Mouse (Mus musculus) forebrain, embryonic 14.5 days (tissue): ENCODE results near the gene Vwf. TPM values are rescaled to one million over a fixed set of nuclear protein-coding genes. Genes with fewer than 3 reads are reported as not detected.

Experiments used
- ATAC-seq: fragments of 200-750 bp; cut with Nextera tagmentation; 2 replicates; pipeline ENCODE4 v1.8.0; 2017; ENCODE audit warnings: mild to moderate bottlenecking, moderate library complexity
- DNase-seq: peaks from one replicate; pipeline ENCODE4 v3.0.0-alpha.2; 2015; ENCODE audit warnings: low spot score
- H3K27ac ChIP-seq: fragments of 300-500 bp; sonication (generic); 2 replicates; pipeline ENCODE4 v1.5.1; 2014; ENCODE audit warnings: low read depth, mild to moderate bottlenecking, control low read depth, low read length, moderate library complexity
- H3K27me3 ChIP-seq: fragments of 300-500 bp; sonication (generic); replicated peaks from 2 replicates; pipeline ENCODE4 v1.6.1; 2014; ENCODE audit warnings: low read length, control low read depth, mixed read lengths; ENCODE audit not compliant: control insufficient read depth, insufficient read depth
- H3K36me3 ChIP-seq: fragments of 300-500 bp; sonication (generic); 2 replicates; pipeline ENCODE4 v1.6.1; 2014; ENCODE audit warnings: low read length, control low read depth; ENCODE audit not compliant: control insufficient read depth, insufficient read depth
- H3K4me1 ChIP-seq: fragments of 300-500 bp; sonication (generic); 2 replicates; pipeline ENCODE4 v1.6.1; 2014; ENCODE audit warnings: antibody characterized with exemption, low read length, control low read depth; ENCODE audit not compliant: control insufficient read depth, insufficient read depth
- H3K4me2 ChIP-seq: fragments of 300-500 bp; sonication (generic); 2 replicates; pipeline ENCODE4 v1.6.1; 2014; ENCODE audit warnings: mild to moderate bottlenecking, control low read depth, low read length
- H3K4me3 ChIP-seq: fragments of 300-500 bp; sonication (generic); 2 replicates; pipeline ENCODE4 v1.5.1; 2014; ENCODE audit warnings: low read depth, low read length, control low read depth
- H3K9ac ChIP-seq: fragments of 300-500 bp; sonication (generic); 2 replicates; pipeline ENCODE4 v1.6.1; 2014; ENCODE audit warnings: mild to moderate bottlenecking, low read length, control low read depth, moderate library complexity
- H3K9me3 ChIP-seq: fragments of 300-500 bp; sonication (generic); replicated peaks from 2 replicates; pipeline ENCODE4 v1.6.1; 2016; ENCODE audit warnings: low read length, control low read depth, mixed read lengths; ENCODE audit not compliant: control insufficient read depth
- WGBS: fragments of 180-500 bp; shearing (Covaris S2); extraction: QIAGEN DNeasy Blood & Tissue Kit; methylation state at CpG from one replicate; pipeline ENCODE4 v1.1.7; 2014; 5-methylcytosine and 5-hydroxymethylcytosine counted together
- polyA plus RNA-seq: library from polyadenylated mRNA; unstranded; fragments of >200 nt; fragmentation: Nextera tagmentation; extraction: Ambion mirVana; gene quantifications from 2 replicates; pipeline ENCODE4 v1.2.1, GENCODE M21; 2014

Vwf gene
- polyA plus RNA-seq, 1 experiment from 2014 or later, result 8.8 TPM

DNA sequence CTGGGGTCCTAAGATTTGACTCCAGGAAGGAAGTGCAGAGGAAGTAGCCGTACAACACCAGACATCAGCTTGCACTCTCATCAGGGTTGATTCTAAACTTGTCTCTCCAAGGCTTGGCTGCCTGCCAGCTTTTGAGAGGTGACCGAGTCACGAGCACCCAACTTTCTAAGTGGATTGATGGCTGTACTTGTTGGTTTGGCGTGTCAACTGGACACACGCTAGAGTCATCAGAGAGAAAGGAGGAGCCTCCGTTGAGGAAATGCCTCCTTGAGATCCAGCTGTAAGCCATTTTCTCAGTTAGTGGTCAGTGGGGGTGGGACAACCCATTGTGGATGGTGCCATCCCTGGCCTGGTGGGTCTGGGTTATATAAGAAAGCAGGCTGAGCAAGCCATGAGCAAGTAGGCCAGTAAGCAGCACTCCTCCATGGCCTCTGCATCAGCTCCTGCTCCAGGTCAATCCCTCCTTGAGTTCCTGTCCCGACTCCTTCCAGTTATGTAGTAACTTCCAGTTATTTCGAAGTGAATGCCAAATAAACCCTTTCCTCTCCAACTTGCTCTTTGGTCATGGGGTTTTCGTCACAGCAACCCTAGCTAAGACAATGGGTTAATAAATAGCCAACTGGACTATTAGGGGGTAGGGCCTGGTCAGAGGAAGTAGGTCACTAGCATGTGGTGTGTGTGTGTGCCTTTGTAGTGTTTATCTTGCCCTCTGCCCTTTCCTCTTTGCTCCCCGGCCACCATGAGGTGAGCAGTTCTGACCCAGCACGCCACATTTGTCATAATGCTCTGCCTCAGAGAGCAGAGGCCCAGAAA is 30.9 kb upstream of the Vwf start:
- no peak overlapping the region for H3K4me3 ChIP-seq
- H3K9me3 ChIP-seq, result no peaks in the 10 kb centered on the region
- WGBS, result 85% methylated on average over 11 of the region's 11 CpGs
- H3K4me1 ChIP-seq, result no peaks in the 10 kb centered on the region
- no peaks in the 10 kb centered on the region for H3K27me3 ChIP-seq
- no peaks in the 10 kb centered on the region for H3K36me3 ChIP-seq
- H3K4me2 ChIP-seq, result no peak overlapping the region
- peak; percentile 31 for DNase-seq
- H3K9ac ChIP-seq, result no peak overlapping the region
- no peak for ATAC-seq
- no peak overlapping the region for H3K27ac ChIP-seq

DNA sequence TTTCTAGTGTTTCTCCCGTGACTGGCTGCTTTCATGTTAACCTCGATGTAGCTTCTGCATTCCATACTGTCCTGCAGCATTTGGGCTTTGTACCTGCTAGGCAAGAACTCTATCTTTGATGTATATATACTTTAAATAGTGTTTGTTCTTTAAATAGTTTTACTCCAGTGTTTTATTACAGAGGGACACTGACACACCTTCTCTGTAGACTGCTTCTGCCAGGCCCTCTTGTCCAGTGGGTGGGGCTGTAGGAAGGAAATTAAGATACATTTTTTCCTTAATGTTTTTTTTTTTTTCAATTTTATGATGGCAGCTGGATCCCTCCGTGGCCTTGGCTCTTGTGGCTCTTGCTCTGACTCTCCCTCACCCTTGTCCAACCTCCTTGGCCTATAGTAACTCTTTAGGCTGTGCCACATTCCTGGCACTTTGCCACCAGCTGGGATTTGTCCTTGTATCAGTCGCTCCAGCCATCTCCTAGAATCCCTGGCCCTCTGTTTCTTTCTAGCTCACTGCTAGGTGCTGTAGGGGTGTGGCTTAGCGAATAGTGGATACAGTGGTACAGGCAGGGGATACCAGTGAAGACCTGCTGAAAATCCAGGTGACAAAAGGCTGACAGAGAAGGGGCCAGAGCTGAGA is 24.9 kb upstream of the Vwf start:
- ATAC-seq (no peak), DNase-seq (no peak)
- H3K4me2 ChIP-seq, result no peak overlapping the region
- no peaks in the 10 kb centered on the region for H3K27me3 ChIP-seq
- no peak overlapping the region for H3K4me3 ChIP-seq
- H3K9ac ChIP-seq, result no peak overlapping the region
- H3K36me3 ChIP-seq, result no peaks in the 10 kb centered on the region
- WGBS, result 63% methylated on average over 5 of the region's 5 CpGs
- H3K27ac ChIP-seq, result no peak overlapping the region
- H3K9me3 ChIP-seq, result no peaks in the 10 kb centered on the region
- H3K4me1 ChIP-seq, result no peaks in the 10 kb centered on the region

DNA sequence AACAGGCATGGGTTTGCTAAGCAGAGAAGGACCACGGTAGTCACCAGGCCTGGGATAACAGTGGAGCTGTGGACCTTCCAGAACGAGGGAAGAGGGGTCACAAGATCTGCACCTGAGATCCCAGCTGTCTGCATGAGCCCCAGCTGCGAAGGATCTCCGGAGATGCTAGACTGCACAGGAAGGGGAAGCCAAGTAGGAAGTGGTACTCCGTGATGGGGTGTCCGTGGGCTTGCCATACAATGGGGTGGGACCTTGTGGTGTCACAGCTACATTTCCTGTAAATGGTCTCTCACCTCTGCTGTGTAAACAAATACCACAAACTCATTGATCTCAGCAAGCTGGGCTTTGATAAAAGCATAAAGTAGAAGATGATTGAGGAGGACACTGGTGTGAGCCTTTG is 22.5 kb upstream of the Vwf start:
- H3K4me2 ChIP-seq, result no peak overlapping the region

DNA sequence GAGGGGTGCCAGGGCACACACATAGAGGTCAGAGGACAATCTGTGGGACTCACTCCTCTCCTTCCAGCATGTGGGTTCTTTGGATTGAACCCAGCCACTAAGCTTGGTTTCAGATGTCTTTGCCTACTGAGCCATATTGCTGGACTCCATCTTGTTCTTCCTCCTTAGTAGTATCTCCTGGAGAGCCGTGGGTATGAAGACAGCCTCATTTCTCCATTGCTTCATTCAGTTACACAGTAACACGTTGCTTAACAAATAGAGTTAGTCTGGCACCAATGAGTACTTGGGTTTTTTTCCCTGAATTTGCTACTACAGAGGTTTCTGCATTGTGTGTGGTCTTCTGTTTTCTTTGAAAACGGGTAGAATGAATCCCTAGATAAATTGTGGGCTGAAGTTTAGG is 20.5 kb upstream of the Vwf start:
- Histone ChIP-seq H3K4me2 (no peak overlapping the region), H3K4me1 (no peaks in the 10 kb centered on the region), H3K27ac (no peak overlapping the region), H3K9me3 (no peaks in the 10 kb centered on the region), H3K9ac (no peak overlapping the region), H3K27me3 (no peaks in the 10 kb centered on the region), H3K36me3 (no peaks in the 10 kb centered on the region), H3K4me3 (no peak overlapping the region)
- 71% methylated on average over 3 of the region's 3 CpGs for WGBS
- DNase-seq (no peak), ATAC-seq (no peak)

More for the DNA sequence above, 22.5 kb upstream of the Vwf start:
- H3K4me1 ChIP-seq, result no peaks in the 10 kb centered on the region
- 92% methylated on average over 6 of the region's 6 CpGs for WGBS
- H3K27me3 ChIP-seq, result no peaks in the 10 kb centered on the region
- no peak overlapping the region for H3K9ac ChIP-seq
- no peaks in the 10 kb centered on the region for H3K36me3 ChIP-seq
- no peak overlapping the region for H3K4me3 ChIP-seq
- no peak for DNase-seq
- H3K9me3 ChIP-seq, result no peaks in the 10 kb centered on the region
- no peak overlapping the region for H3K27ac ChIP-seq
- no peak for ATAC-seq

DNA sequence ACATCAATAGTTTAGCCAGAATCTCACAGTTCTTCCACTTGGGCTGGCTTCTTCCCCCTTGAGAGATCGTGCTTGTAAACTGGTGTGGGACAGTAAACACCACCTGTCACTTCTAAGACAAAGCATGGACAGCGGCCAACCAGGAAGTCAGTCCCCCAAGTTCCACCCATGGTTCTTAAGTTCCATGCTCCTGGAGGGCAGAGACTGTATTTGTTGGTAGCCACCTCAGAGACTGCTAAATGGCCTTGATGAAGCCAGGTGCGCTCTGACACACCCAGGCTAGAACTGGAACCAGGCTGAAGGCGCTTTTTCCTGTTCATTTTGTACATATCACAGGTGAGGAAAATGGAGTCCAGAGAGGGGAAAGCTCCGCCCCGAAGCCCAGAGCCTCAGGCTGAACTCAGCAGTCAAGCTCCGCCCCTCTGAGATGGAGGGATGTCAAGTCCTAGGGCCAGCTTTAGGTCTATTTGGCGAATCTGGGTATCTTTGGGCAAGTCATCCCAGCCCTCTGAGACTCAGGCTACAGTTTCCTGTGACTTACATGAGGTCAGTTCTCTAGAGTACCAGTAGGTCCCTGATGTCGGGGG is 17.9 kb upstream of the Vwf start:
- no peaks in the 10 kb centered on the region for H3K9me3 ChIP-seq
- no peak overlapping the region for H3K4me3 ChIP-seq
- H3K27ac ChIP-seq, result no peak overlapping the region
- no peak overlapping the region for H3K4me2 ChIP-seq
- H3K27me3 ChIP-seq, result no peaks in the 10 kb centered on the region
- H3K36me3 ChIP-seq, result no peaks in the 10 kb centered on the region
- ATAC-seq (no peak), DNase-seq (no peak)
- 86% methylated on average over 9 of the region's 9 CpGs for WGBS
- H3K4me1 ChIP-seq, result no peaks in the 10 kb centered on the region
- H3K9ac ChIP-seq, result no peak overlapping the region

DNA sequence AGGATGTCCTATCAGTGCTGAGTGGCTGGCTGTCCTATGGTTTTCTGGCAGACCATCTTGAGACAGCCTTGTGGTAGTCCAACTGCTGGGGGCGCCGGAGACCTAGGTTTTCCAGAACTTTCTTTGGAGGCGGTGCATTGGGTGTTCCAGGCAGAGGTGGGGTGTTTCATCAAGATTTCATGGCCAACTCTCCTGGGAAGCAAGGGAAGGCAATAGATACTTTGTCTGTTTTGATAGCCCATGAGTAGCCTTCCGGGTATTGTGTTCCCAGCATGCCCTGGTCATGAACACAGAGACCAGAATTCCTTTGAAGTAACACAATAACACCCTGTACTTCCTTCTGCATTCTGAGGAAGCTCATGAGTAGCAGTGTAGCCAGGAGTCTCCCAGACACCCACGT is 17.1 kb upstream of the Vwf start:
- ATAC-seq (no peak), DNase-seq (no peak)
- H3K9me3 ChIP-seq, result no peaks in the 10 kb centered on the region
- H3K4me1 ChIP-seq, result no peaks in the 10 kb centered on the region
- WGBS, result 80% methylated on average over 5 of the region's 5 CpGs
- no peak overlapping the region for H3K9ac ChIP-seq
- H3K4me3 ChIP-seq, result no peak overlapping the region
- H3K36me3 ChIP-seq, result no peaks in the 10 kb centered on the region
- H3K4me2 ChIP-seq, result no peak overlapping the region
- H3K27me3 ChIP-seq, result no peaks in the 10 kb centered on the region
- no peak overlapping the region for H3K27ac ChIP-seq

DNA sequence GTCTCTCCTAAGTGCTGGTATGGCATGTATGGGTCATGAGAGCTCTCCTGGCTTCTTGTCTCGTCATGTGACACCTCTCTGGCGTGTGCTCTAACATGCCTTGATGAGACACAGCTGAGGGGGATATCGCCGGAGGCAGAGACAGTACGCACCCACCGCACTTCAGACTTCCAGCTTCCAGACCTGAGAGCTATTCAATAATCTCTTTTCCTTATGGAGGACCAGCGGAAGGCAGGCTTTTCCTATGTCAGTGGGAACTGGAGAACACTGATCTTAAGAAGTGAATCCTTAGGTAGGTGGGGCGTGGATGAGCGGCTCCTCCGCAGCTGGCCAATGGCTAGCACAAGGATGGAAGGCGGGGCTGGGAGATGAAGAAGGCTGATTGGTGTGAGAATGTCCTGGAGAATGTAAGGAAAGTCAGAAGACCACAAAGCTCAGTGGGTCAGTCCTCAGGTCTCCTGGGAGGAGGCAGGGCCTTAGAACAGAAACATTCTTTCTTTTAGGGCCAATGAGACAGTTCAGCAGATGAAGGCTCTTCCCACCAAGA is 13.4 kb upstream of the Vwf start:
- Histone ChIP-seq H3K4me3 (no peak overlapping the region), H3K4me1 (no peaks in the 10 kb centered on the region), H3K9me3 (no peaks in the 10 kb centered on the region), H3K4me2 (no peak overlapping the region), H3K27ac (no peak overlapping the region), H3K36me3 (no peaks in the 10 kb centered on the region), H3K9ac (no peak overlapping the region), H3K27me3 (no peaks in the 10 kb centered on the region)
- ATAC-seq (no peak), DNase-seq (no peak)
- 87% methylated on average over 11 of the region's 11 CpGs for WGBS

DNA sequence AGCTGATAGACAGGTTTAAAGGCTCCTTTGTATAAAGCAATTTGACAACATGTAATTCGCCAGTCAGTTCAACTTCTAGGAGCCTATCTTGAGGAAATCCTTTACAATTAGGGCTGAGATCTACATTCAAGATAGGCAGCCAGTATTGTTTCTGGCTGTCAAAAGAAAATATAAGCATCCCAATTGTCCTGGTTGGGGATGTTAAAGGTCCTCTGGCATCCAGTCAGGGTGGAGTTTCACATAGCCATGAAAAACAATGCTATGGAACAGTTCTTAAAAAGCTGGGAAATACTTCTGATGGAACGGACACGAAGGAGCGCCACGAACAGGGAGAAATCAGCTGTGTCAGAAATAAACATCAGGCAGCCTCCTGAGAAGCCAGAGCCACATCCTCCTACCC is 11.6 kb upstream of the Vwf start:
- 81% methylated on average over 5 of the region's 5 CpGs for WGBS
- H3K27me3 ChIP-seq, result no peaks in the 10 kb centered on the region
- no peak overlapping the region for H3K4me2 ChIP-seq
- DNase-seq (no peak), ATAC-seq (no peak)
- no peak overlapping the region for H3K4me3 ChIP-seq
- H3K9ac ChIP-seq, result no peak overlapping the region
- no peaks in the 10 kb centered on the region for H3K9me3 ChIP-seq
- no peaks in the 10 kb centered on the region for H3K36me3 ChIP-seq
- no peaks in the 10 kb centered on the region for H3K4me1 ChIP-seq
- no peak overlapping the region for H3K27ac ChIP-seq

DNA sequence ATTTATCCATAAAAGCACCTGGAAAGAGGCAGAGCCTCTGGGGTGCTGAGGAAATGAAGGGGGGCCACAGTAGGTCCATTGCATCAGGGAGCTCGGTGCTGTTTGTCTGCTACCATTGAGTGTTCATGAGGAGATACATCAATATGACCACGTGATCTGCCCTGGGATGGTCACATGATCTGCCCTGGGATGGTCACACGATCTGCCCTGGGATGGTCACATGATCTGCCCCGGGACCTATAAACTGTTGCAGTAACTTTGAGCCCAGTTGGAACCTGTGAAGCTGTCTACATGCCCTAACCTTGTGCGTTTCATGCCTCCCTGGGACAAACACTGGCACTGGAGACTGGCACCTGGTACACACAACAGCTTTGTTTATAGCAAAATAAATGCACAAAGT is 8.1 kb upstream of the Vwf start:
- Histone ChIP-seq H3K27me3 (no peaks in the 10 kb centered on the region), H3K4me1 (no peaks in the 10 kb centered on the region), H3K9ac (no peak overlapping the region), H3K27ac (no peak overlapping the region), H3K4me2 (no peak overlapping the region), H3K36me3 (no peaks in the 10 kb centered on the region), H3K9me3 (no peaks in the 10 kb centered on the region), H3K4me3 (no peak overlapping the region)
- WGBS, result 88% methylated on average over 5 of the region's 5 CpGs
- DNase-seq (no peak), ATAC-seq (no peak)
